Mouse (Mus musculus) colon, adult 2 months (tissue): ENCODE results near the gene Dkk3. TPM values are rescaled to one million over a fixed set of nuclear protein-coding genes. Genes with fewer than 3 reads are reported as not detected.

ENCODE experiments used
- polyA plus RNA-seq: library from polyadenylated mRNA; depleted of rRNA; stranded (reverse); fragments of >200 nt; gene quantifications from 2 replicates; pipeline ENCODE4 v1.2.3, GENCODE M21; 2012; rRNA removed

Gene Dkk3
- polyA plus RNA-seq: 23.3 and 26.1 TPM in 2 replicates

GRCm38 (mm10) chr7:112158942-112159341 lies at the start of gene Dkk3:
TSS of gene Dkk3 (minus strand) at chr7:112159057.

Other genes with a start within 250 kb of the Dkk3 start
- gene Usp47, start 135.6 kb downstream of the Dkk3 start, polyA plus RNA-seq: 8.2 and 10.6 TPM in 2 replicates
- gene Mical2, start 66.8 kb upstream of the Dkk3 start, polyA plus RNA-seq: 32.0 and 38.4 TPM in 2 replicates